Mouse (Mus musculus): ENCODE data around the gene Hdhd5.

- no peak for TF ChIP-seq EP300 (IDR thresholded peaks at IDR 0.05; ENCODE audit: insufficient read depth, low read depth, low read length)
- no peak for TF ChIP-seq POLR2A (IDR thresholded peaks at IDR 0.05; ENCODE audit: insufficient read depth, low read length)
- no peak for TF ChIP-seq CTCF (IDR thresholded peaks at IDR 0.05; ENCODE audit: low read depth, low read length)
Observed at GRCm38 (mm10) chr6:120568257-120568656, 37.1 kb upstream of the Hdhd5 start.

All from ES-Bruce4 (cell line).